Mouse (Mus musculus) liver, embryonic 12.5 days (tissue): ENCODE measurements around the gene Prx. TPM values are rescaled to one million over a fixed set of nuclear protein-coding genes. Genes with fewer than 3 reads are reported as not detected.
"Not testable (repeated sequence)": the region's sequence is repeated elsewhere in the genome, so short reads cannot be mapped to it uniquely, and the experiment has no call there.

Experiments used
- ATAC-seq: fragments of 200-750 bp; cut with Nextera tagmentation; 2 replicates; pipeline ENCODE4 v1.8.0; 2017; ENCODE audit warnings: moderate number of reproducible peaks, mild to moderate bottlenecking, moderate library complexity
- H3K27ac ChIP-seq: fragments of 300-500 bp; sonication (generic); 2 replicates; pipeline ENCODE4 v1.5.1; 2016; ENCODE audit warnings: mild to moderate bottlenecking
- H3K27me3 ChIP-seq: fragments of 300-500 bp; sonication (generic); replicated peaks from 2 replicates; pipeline ENCODE4 v1.6.1; 2016; ENCODE audit warnings: mild to moderate bottlenecking, moderate library complexity
- H3K36me3 ChIP-seq: fragments of 300-500 bp; sonication (generic); 2 replicates; pipeline ENCODE4 v1.6.1; 2016; ENCODE audit warnings: mild to moderate bottlenecking, moderate library complexity
- H3K4me1 ChIP-seq: fragments of 300-500 bp; sonication (generic); 2 replicates; pipeline ENCODE4 v1.6.1; 2016
- H3K4me2 ChIP-seq: fragments of 300-500 bp; sonication (generic); 2 replicates; pipeline ENCODE4 v1.6.1; 2016; ENCODE audit warnings: mild to moderate bottlenecking, moderate library complexity
- H3K4me3 ChIP-seq: fragments of 300-500 bp; sonication (generic); 2 replicates; pipeline ENCODE4 v1.5.1; 2016; ENCODE audit warnings: mild to moderate bottlenecking, moderate library complexity
- H3K9ac ChIP-seq: fragments of 300-500 bp; sonication (generic); 2 replicates; pipeline ENCODE4 v1.6.1; 2016; ENCODE audit warnings: mild to moderate bottlenecking, moderate library complexity
- H3K9me3 ChIP-seq: fragments of 300-500 bp; sonication (generic); replicated peaks from 2 replicates; pipeline ENCODE4 v1.6.1; 2016; ENCODE audit warnings: mild to moderate bottlenecking, moderate library complexity
- WGBS: fragments of 180-500 bp; shearing (Covaris S2); methylation state at CpG from one replicate; pipeline ENCODE4 v1.1.7; 2016; ENCODE audit not compliant: insufficient replicate concordance; 5-methylcytosine and 5-hydroxymethylcytosine counted together
- polyA plus RNA-seq: library from polyadenylated mRNA; unstranded; fragments of >200 nt; fragmentation: Nextera tagmentation; extraction: Ambion mirVana; gene quantifications from 2 replicates; pipeline ENCODE4 v1.2.1, GENCODE M21; 2016

Gene Prx
- polyA plus RNA-seq, 1 experiment from 2014 or later: 0.91 TPM

GRCm38 (mm10) chr7:27486102-27486769 lies 12.9 kb upstream of the Prx start:
- peaks cover 81% of the 10 kb centered on the region for H3K4me1 ChIP-seq

GRCm38 (mm10) chr7:27486770-27487697 lies 12.1 kb upstream of the Prx start, which contains the start of gene Sertad1:
Gene Sertad1, plus strand, starts transcription at chr7:27486910.
- under 1% methylated on average over 79 of the region's 80 CpGs for WGBS
- Histone ChIP-seq H3K36me3 (peaks cover 15% of the 10 kb centered on the region), H3K9me3 (no peaks in the 10 kb centered on the region), H3K27ac (peak within 1 kb of the TSS; percentile 95), H3K4me2 (peak within 1 kb of the TSS; percentile 94), H3K9ac (peak within 1 kb of the TSS; percentile 91), H3K4me3 (peak within 1 kb of the TSS; percentile 87), H3K27me3 (no peaks in the 10 kb centered on the region), H3K4me1 (peaks cover 81% of the 10 kb centered on the region)
- ATAC-seq: peak; percentile 81

More at GRCm38 (mm10) chr7:27486102-27486769, 12.9 kb upstream of the Prx start:
- Histone ChIP-seq H3K27ac (peak overlapping the region; percentile 95), H3K4me2 (peak overlapping the region; percentile 94), H3K9ac (peak overlapping the region; percentile 91), H3K9me3 (no peaks in the 10 kb centered on the region), H3K36me3 (peaks cover 15% of the 10 kb centered on the region), H3K4me3 (peak overlapping the region; percentile 87), H3K27me3 (no peaks in the 10 kb centered on the region)
- no peak for ATAC-seq
- WGBS: 2% methylated on average over 13 of the region's 13 CpGs

GRCm38 (mm10) chr7:27487740-27488268 lies 11.3 kb upstream of the Prx start:
- WGBS: 1% methylated on average over 13 of the region's 13 CpGs
- Histone ChIP-seq H3K9me3 (no peaks in the 10 kb centered on the region), H3K36me3 (peaks cover 15% of the 10 kb centered on the region), H3K4me2 (peak overlapping the region; percentile 94), H3K9ac (peak overlapping the region; percentile 91), H3K27me3 (no peaks in the 10 kb centered on the region), H3K4me1 (peaks cover 81% of the 10 kb centered on the region), H3K27ac (peak overlapping the region; percentile 95), H3K4me3 (peak overlapping the region; percentile 87)
- no peak for ATAC-seq

GRCm38 (mm10) chr7:27489270-27489869 lies 9.8 kb upstream of the Prx start:
- no peaks in the 10 kb centered on the region for H3K27me3 ChIP-seq
- peak overlapping the region; percentile 96 for H3K27ac ChIP-seq
- H3K9me3 ChIP-seq: no peaks in the 10 kb centered on the region
- H3K9ac ChIP-seq: peak overlapping the region; percentile 76
- H3K36me3 ChIP-seq: peaks cover 15% of the 10 kb centered on the region
- WGBS: 90% methylated on average over 25 of the region's 25 CpGs
- H3K4me3 ChIP-seq: no peak overlapping the region
- peaks cover 80% of the 10 kb centered on the region for H3K4me1 ChIP-seq
- no peak for ATAC-seq
- H3K4me2 ChIP-seq: peak overlapping the region; percentile 94

- Histone ChIP-seq H3K4me3 (peak overlapping the region; percentile 64), H3K4me1 (peaks cover 78% of the 10 kb centered on the region), H3K27ac (peak overlapping the region; percentile 96), H3K4me2 (peak overlapping the region; percentile 94), H3K27me3 (no peaks in the 10 kb centered on the region), H3K9me3 (no peaks in the 10 kb centered on the region), H3K9ac (peak overlapping the region; percentile 76), H3K36me3 (peaks cover 15% of the 10 kb centered on the region)
- ATAC-seq: no peak
- WGBS: 26% methylated on average over 4 of the region's 4 CpGs
Measured at GRCm38 (mm10) chr7:27490227-27490542, 8.9 kb upstream of the Prx start.

- peak overlapping the region; percentile 94 for H3K4me2 ChIP-seq
- peaks cover 73% of the 10 kb centered on the region for H3K4me1 ChIP-seq
- H3K36me3 ChIP-seq: peaks cover 15% of the 10 kb centered on the region
- H3K27ac ChIP-seq: peak overlapping the region; percentile 96
- H3K9ac ChIP-seq: peak overlapping the region; percentile 76
- WGBS: under 1% methylated on average over 31 of the region's 33 CpGs
- H3K9me3 ChIP-seq: no peaks in the 10 kb centered on the region
- ATAC-seq: peak; percentile 89
- H3K4me3 ChIP-seq: peak overlapping the region; percentile 64
- H3K27me3 ChIP-seq: no peaks in the 10 kb centered on the region
Measured at GRCm38 (mm10) chr7:27490543-27491329, 8.4 kb upstream of the Prx start.

- WGBS: 66% methylated on average over 7 of the region's 7 CpGs
- Histone ChIP-seq H3K9ac (peak overlapping the region; percentile 76), H3K4me3 (no peak overlapping the region), H3K9me3 (no peaks in the 10 kb centered on the region), H3K27me3 (no peaks in the 10 kb centered on the region), H3K36me3 (peaks cover 15% of the 10 kb centered on the region), H3K27ac (peak overlapping the region; percentile 96), H3K4me1 (peaks cover 77% of the 10 kb centered on the region), H3K4me2 (peak overlapping the region; percentile 94)
- no peak for ATAC-seq
Measured at GRCm38 (mm10) chr7:27491856-27492255, 7.3 kb upstream of the Prx start.

GRCm38 (mm10) chr7:27493022-27493421 lies 6.1 kb upstream of the Prx start:
- WGBS: 42% methylated on average over 3 of the region's 3 CpGs
- H3K27ac ChIP-seq: peak overlapping the region; percentile 96; the same call in 1 of the 2 replicates
- H3K9ac ChIP-seq: no peak overlapping the region
- ATAC-seq: no peak
- peaks cover 15% of the 10 kb centered on the region for H3K36me3 ChIP-seq
- peaks cover 83% of the 10 kb centered on the region for H3K4me1 ChIP-seq
- H3K9me3 ChIP-seq: no peaks in the 10 kb centered on the region
- no peaks in the 10 kb centered on the region for H3K27me3 ChIP-seq
- no peak overlapping the region for H3K4me2 ChIP-seq
- no peak overlapping the region for H3K4me3 ChIP-seq

- H3K4me3 ChIP-seq: no peak overlapping the region
- no peaks in the 10 kb centered on the region for H3K27me3 ChIP-seq
- peak overlapping the region; percentile 96; the same call in 1 of the 2 replicates for H3K27ac ChIP-seq
- 71% methylated on average over 5 of the region's 5 CpGs for WGBS
- no peak overlapping the region for H3K4me2 ChIP-seq
- no peak for ATAC-seq
- H3K4me1 ChIP-seq: peaks cover 79% of the 10 kb centered on the region
- peaks cover 15% of the 10 kb centered on the region for H3K36me3 ChIP-seq
- no peaks in the 10 kb centered on the region for H3K9me3 ChIP-seq
- no peak overlapping the region for H3K9ac ChIP-seq
Measured at GRCm38 (mm10) chr7:27493450-27493849, 5.7 kb upstream of the Prx start.

GRCm38 (mm10) chr7:27494659-27495367 lies 4.3 kb upstream of the Prx start:
- not testable (repeated sequence) for H3K27me3 ChIP-seq, H3K4me2 ChIP-seq, H3K36me3 ChIP-seq, H3K4me3 ChIP-seq, H3K27ac ChIP-seq, H3K9me3 ChIP-seq, H3K9ac ChIP-seq, ATAC-seq
- 71% methylated on average over 9 of the region's 9 CpGs for WGBS
- H3K4me1 ChIP-seq: peaks cover 66% of the 10 kb centered on the region
